Mouse (Mus musculus): Measurements from ENCODE around the gene Hoxa10. TPM values are rescaled to one million over a fixed set of nuclear protein-coding genes. Genes with fewer than 3 reads are reported as not detected.

Gene Hoxa10
- polyA plus RNA-seq, 1 experiment: not detected

DNA sequence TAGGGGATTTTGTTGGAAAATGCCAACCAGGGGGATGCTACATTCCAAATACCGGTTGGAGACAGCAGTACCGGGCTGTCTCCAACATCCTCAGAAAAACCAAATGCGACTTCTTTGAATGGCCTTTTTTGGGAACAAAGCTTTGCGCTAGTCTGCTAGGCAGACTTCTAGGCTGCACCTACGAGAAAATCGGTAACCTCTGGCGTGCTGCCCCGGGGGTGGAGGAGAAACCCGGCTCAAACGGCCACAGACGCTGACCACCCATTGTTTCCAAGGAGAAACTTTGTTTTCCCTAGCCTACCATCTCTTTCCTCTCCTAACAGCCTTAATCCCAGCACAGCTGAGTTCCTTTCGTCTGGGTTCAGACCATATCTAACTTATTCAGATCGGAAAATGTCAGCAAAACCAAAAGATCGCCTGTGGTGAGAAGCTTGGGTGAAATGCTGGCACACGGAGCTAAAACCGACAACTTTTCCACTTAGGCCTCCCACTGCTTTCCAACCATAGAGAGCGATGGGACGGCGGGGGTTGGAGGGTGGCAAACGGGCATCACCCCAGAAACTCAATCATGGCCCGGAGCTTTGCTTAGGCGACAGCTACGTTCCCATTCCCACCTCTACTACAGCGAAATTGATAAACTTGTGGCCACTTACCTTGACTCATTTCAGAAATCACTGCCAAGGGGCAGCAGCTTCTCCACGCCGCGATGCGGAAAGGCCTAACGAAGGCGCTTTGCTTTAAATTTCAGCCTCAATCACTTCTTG lies 847 bp downstream of the Hoxa10 start:
- H3K4me1 ChIP-seq (ENCODE audit: control insufficient read depth, insufficient read depth, low read length): no peaks in the 10 kb centered on the region
- H3K27me3 ChIP-seq (ENCODE audit: control insufficient read depth, insufficient read depth, low read length): peaks cover 19% of the 10 kb centered on the region; the same call in 1 of the 2 replicates
- TF ChIP-seq CTCF (IDR thresholded peaks at IDR 0.05; ENCODE audit: borderline replicate concordance, insufficient read depth, low read depth, low read length) (no peak), POLR2A (IDR thresholded peaks at IDR 0.05; ENCODE audit: borderline replicate concordance, insufficient read depth, low read length) (no peak)
- DNase-seq: peak in 1 of 2 experiments; percentile 3
- H3K27ac ChIP-seq (ENCODE audit: insufficient read depth, low read length): no peak overlapping the region
- H3K4me3 ChIP-seq (replicated peaks; ENCODE audit: insufficient read depth, low read depth, low read length): no peak overlapping the region
- 3% methylated on average over 30 of the region's 30 CpGs for WGBS

GRCm38 (mm10) chr6:52238976-52239375 lies 1.7 kb downstream of the Hoxa10 start:
- 11% methylated on average over 7 of the region's 7 CpGs for WGBS
- Histone ChIP-seq H3K27ac (ENCODE audit: insufficient read depth, low read length) (no peak overlapping the region), H3K4me3 (replicated peaks; ENCODE audit: insufficient read depth, low read depth, low read length) (no peak overlapping the region), H3K27me3 (ENCODE audit: control insufficient read depth, insufficient read depth, low read length) (peaks cover 18% of the 10 kb centered on the region; the same call in 1 of the 2 replicates), H3K4me1 (ENCODE audit: control insufficient read depth, insufficient read depth, low read length) (no peaks in the 10 kb centered on the region)
- no peak for TF ChIP-seq POLR2A (IDR thresholded peaks at IDR 0.05; ENCODE audit: borderline replicate concordance, insufficient read depth, low read length)
- TF ChIP-seq CTCF (IDR thresholded peaks at IDR 0.05; ENCODE audit: borderline replicate concordance, insufficient read depth, low read depth, low read length): no peak
- peak in 1 of 2 experiments; percentile 5 for DNase-seq

DNA sequence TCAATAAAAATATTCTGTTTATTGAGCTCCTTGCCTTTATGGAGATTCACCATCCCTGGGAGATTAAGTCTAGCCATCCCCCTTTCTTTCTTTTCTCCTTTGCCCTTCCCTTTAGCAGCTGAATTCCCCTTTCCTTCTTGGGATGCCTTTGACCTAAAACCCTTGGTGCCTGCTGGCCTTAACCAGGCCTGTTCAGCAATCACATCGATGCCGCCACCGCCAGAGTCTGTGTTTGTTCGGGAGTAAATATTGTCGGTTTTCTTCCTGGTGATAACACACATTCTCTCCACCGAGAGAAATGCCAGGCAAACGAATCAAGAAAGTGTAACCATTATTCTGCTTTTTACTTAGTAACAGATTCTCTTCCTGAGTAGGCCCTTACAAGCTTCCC lies 2.5 kb downstream of the Hoxa10 start:
- Histone ChIP-seq H3K4me1 (ENCODE audit: control insufficient read depth, insufficient read depth, low read length) (no peaks in the 10 kb centered on the region), H3K27ac (ENCODE audit: insufficient read depth, low read length) (no peak overlapping the region), H3K4me3 (replicated peaks; ENCODE audit: insufficient read depth, low read depth, low read length) (no peak overlapping the region), H3K27me3 (ENCODE audit: control insufficient read depth, insufficient read depth, low read length) (peaks cover 16% of the 10 kb centered on the region; the same call in 1 of the 2 replicates)
- peak in 1 of 2 experiments; percentile 1 for DNase-seq
- WGBS: 7% methylated on average over 7 of the region's 7 CpGs
- no peak for TF ChIP-seq CTCF (IDR thresholded peaks at IDR 0.05; ENCODE audit: borderline replicate concordance, insufficient read depth, low read depth, low read length)
- TF ChIP-seq POLR2A (IDR thresholded peaks at IDR 0.05; ENCODE audit: borderline replicate concordance, insufficient read depth, low read length): no peak

DNA sequence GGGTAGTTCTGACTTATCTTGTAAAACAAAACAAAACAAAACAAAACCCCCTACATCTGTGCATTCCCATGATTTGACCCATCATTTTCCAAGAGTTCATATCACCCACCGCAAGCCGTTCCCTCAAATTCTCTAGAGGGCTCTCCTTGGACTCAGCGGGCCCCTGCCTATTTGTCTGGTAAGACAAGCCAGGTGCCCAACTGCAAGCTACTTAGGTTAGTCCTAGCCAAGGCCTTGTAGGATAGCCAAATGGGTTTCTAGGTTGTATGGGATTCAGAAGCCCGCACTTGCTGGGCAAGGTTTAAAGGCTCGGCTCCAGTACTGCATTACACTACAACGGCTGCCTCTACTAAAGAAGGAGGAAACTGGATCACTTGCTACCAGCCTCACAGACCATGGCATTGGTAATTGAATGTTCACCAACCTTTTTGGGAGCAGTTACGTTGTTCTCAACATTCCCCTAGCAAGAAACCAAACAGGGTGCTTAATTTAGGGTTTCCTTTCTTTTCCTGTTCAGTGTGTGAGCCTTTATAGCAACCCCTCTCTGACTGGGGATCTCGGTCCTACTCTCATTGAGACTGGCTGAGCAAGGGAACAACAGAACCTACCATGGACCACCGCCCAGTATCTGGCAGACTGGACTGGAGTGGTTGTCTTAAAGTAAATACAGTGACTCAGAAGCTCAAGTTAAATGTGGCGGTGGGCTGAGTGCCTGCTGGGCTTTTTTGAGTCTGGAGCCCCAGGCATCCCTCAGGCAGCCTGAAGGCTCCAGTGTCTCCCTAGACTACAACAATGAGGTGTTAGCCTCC lies 3.1 kb downstream of the Hoxa10 start:
- H3K4me3 ChIP-seq (replicated peaks; ENCODE audit: insufficient read depth, low read depth, low read length): no peak overlapping the region
- H3K27ac ChIP-seq (ENCODE audit: insufficient read depth, low read length): no peak overlapping the region
- peaks cover 14% of the 10 kb centered on the region; the same call in 1 of the 2 replicates for H3K27me3 ChIP-seq (ENCODE audit: control insufficient read depth, insufficient read depth, low read length)
- H3K4me1 ChIP-seq (ENCODE audit: control insufficient read depth, insufficient read depth, low read length): no peaks in the 10 kb centered on the region
- TF ChIP-seq CTCF (IDR thresholded peaks at IDR 0.05; ENCODE audit: borderline replicate concordance, insufficient read depth, low read depth, low read length): no peak
- TF ChIP-seq POLR2A (IDR thresholded peaks at IDR 0.05; ENCODE audit: borderline replicate concordance, insufficient read depth, low read length): no peak
- peak in 1 of 2 experiments; percentile 2 for DNase-seq
- whole genome bisulfite sequencing: 13% methylated on average over 10 of the region's 10 CpGs

DNA sequence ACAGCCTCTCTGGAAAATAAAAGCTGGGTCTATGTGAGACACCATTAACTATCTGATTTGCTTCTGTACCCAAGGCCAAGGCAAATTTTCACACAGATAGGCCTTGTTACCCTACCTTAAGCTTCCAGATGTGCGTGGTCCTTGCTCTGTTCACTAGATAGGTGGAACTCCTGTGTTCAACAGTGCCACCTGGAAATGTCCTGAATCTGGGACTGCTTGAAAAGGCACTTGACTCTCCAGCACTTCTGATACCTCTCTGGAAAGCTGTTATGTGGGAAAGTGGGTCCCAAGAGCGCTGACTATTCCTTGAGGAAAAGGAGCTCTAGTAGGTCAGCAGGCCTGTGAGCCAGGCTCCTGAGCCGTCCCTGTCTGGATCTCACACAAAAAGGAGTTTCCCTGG lies 3.8 kb downstream of the Hoxa10 start:
- Histone ChIP-seq H3K27ac (ENCODE audit: insufficient read depth, low read length) (no peak overlapping the region), H3K27me3 (ENCODE audit: control insufficient read depth, insufficient read depth, low read length) (peaks cover 17% of the 10 kb centered on the region; the same call in 1 of the 2 replicates), H3K4me3 (replicated peaks; ENCODE audit: insufficient read depth, low read depth, low read length) (no peak overlapping the region), H3K4me1 (ENCODE audit: control insufficient read depth, insufficient read depth, low read length) (no peaks in the 10 kb centered on the region)
- TF ChIP-seq POLR2A (IDR thresholded peaks at IDR 0.05; ENCODE audit: borderline replicate concordance, insufficient read depth, low read length) (no peak), CTCF (IDR thresholded peaks at IDR 0.05; ENCODE audit: borderline replicate concordance, insufficient read depth, low read depth, low read length) (no peak)
- DNase-seq: peak in 1 of 2 experiments; percentile 3
- 12% methylated on average over 3 of the region's 3 CpGs for WGBS

GRCm38 (mm10) chr6:52235866-52236265 lies 4.8 kb downstream of the Hoxa10 start:
- Histone ChIP-seq H3K4me1 (ENCODE audit: control insufficient read depth, insufficient read depth, low read length) (no peaks in the 10 kb centered on the region), H3K4me3 (replicated peaks; ENCODE audit: insufficient read depth, low read depth, low read length) (no peak overlapping the region), H3K27me3 (ENCODE audit: control insufficient read depth, insufficient read depth, low read length) (peaks cover 18% of the 10 kb centered on the region; the same call in 1 of the 2 replicates), H3K27ac (ENCODE audit: insufficient read depth, low read length) (no peak overlapping the region)
- TF ChIP-seq CTCF (IDR thresholded peaks at IDR 0.05; ENCODE audit: borderline replicate concordance, insufficient read depth, low read depth, low read length) (no peak), POLR2A (IDR thresholded peaks at IDR 0.05; ENCODE audit: borderline replicate concordance, insufficient read depth, low read length) (no peak)
- 23% methylated on average over 6 of the region's 6 CpGs for WGBS
- DNase-seq: peak in 1 of 2 experiments; percentile 0

DNA sequence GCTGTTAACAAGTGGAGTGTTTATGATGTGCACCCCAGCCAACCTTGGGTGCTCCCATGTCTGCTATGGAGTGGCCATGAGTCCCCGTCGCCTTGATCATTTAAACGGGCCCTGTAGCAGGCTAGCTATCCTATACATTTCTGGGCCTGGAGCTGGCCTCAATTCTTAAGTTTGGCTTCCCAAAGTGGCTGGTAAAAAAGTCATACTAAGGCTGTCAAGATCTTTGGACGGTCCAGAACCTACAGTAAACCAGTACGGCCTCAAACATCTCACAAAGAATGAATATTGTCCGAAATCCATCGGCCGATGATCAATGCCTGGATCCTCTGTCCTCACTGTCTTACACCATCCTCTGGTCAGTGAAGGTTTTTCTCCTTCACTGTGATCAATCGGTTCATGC lies 5.4 kb downstream of the Hoxa10 start:
- 26% methylated on average over 9 of the region's 9 CpGs for WGBS
- peaks cover 19% of the 10 kb centered on the region; the same call in 1 of the 2 replicates for H3K27me3 ChIP-seq (ENCODE audit: control insufficient read depth, insufficient read depth, low read length)
- DNase-seq: peak in 1 of 2 experiments; percentile 1
- no peak for TF ChIP-seq CTCF (IDR thresholded peaks at IDR 0.05; ENCODE audit: borderline replicate concordance, insufficient read depth, low read depth, low read length)
- no peak for TF ChIP-seq POLR2A (IDR thresholded peaks at IDR 0.05; ENCODE audit: borderline replicate concordance, insufficient read depth, low read length)
- H3K27ac ChIP-seq (ENCODE audit: insufficient read depth, low read length): no peak overlapping the region
- no peak overlapping the region for H3K4me3 ChIP-seq (replicated peaks; ENCODE audit: insufficient read depth, low read depth, low read length)
- no peaks in the 10 kb centered on the region for H3K4me1 ChIP-seq (ENCODE audit: control insufficient read depth, insufficient read depth, low read length)
